Mouse (Mus musculus): ENCODE measurements at regions not wholly inside any gene's neighbourhood (a gene's known extent, or its start where the extent isn't known, plus 50 kb on each side); places are given as distances from the start of the nearest gene placed in this dataset.

DNA sequence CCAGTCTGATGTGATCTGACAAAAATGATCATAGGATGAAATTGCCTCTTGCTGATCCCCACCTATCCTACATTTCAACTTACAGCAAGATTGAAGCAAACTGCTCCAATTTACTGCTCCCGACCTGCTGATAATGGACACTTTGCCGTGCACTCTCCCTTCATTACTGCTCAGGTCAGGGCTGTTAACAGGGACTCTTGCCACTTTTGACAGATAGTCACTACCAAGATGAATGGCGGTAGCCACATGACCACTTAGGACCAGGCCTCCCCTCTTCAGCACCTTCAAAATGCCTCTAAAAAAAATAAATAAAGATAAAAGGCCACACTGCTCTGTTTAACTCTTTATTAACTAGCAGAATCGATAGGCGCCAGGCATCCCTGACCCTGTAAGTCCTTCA is 199.2 kb upstream of the Sp4 start:
- Histone ChIP-seq H3K27ac (no peak overlapping the region), H3K4me3 (no peak overlapping the region)
- no peak for DNase-seq (ENCODE audit: low spot score in 2 of 2)
- no peak for TF ChIP-seq CTCF (conservative IDR thresholded peaks at IDR 0.05)

DNA sequence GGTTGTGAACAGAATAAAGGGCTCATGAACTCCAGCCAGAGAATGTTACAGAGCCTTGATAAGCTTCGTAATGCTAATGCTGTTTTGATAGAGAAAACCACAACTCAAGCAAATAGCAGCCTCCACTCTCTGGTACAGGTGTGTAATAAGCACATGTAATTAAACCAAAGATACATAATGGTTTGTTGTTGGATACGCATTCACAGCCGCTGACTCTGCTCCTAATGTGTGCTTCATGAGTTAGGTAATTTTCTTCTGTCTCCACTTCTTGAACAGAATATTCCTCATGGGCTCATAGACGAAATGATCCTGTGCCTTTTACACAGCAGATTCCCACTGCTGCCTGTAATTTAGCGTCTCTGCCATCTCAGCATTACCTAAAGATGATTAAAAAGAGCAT is 186.8 kb upstream of the Sp4 start:
- DNase-seq (ENCODE audit: low spot score in 2 of 2) = no peak
- TF ChIP-seq CTCF (conservative IDR thresholded peaks at IDR 0.05) = no peak
- H3K4me3 ChIP-seq = no peak overlapping the region
- H3K27ac ChIP-seq = no peak overlapping the region

DNA sequence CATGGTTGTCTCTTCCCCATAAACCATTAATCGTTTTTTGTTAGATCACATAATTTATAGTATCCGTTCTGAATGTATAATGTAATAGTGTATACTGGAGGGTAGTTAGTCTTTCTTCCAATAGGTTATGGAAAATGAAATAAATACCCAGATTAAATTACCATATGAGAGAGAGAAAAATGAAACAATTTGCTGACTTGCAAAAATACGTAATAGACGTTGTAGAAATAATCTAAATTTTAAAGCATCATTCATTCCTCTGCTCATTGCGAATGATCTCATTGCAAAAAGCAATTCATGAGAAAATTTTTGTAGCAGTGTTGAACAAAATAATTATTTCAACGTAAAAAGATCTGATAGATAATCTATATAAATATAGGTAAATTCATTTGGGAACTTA is 185.2 kb upstream of the Sp4 start:
- Histone ChIP-seq H3K27ac (no peak overlapping the region), H3K4me3 (no peak overlapping the region)
- no peak for DNase-seq (ENCODE audit: low spot score in 2 of 2)
- TF ChIP-seq CTCF (conservative IDR thresholded peaks at IDR 0.05) = no peak

DNA sequence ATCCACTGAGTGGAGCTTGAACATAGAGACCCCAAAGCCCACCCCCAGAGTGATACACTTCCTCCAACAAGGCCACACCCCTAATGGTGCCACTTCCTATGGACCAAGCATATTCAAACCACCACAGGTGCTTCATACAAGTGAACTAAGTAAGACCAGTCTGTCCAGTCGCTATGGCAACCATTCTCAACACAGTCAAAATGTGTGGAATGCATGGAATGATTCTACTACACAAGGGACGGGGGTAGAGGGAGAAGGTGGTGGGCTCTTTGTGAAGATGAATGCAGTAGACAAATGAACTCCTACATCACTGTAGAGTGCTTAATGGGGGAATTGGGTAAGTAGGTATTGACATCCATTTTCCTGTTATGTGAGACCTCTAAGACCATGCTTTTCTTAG is 180.1 kb upstream of the Sp4 start:
- TF ChIP-seq CTCF (conservative IDR thresholded peaks at IDR 0.05) = no peak
- H3K4me3 ChIP-seq = no peak overlapping the region
- no peak for DNase-seq (ENCODE audit: low spot score in 2 of 2)
- no peak overlapping the region for H3K27ac ChIP-seq

DNA sequence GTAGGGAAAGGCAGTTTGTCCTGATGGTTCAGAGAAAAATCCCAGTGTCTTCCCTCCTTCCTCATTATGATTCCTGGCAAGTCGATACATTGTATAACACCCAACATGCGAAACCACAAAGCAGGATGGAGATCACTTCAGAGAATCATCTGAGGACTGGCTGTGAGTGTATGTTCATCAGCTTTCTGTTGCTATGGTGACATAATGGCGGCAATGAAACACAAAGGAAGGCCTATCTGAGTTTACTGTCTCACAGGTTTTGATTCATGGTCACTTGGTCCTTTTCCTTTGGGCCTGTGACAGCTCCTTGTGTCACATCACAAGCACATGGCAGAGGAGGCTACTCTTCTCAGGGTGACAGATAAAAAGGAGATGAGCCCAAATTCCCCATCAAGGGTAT is 173.5 kb upstream of the Sp4 start:
- Histone ChIP-seq H3K27ac (no peak overlapping the region), H3K4me3 (no peak overlapping the region)
- DNase-seq (ENCODE audit: low spot score in 2 of 2) = no peak
- no peak for TF ChIP-seq CTCF (conservative IDR thresholded peaks at IDR 0.05)

DNA sequence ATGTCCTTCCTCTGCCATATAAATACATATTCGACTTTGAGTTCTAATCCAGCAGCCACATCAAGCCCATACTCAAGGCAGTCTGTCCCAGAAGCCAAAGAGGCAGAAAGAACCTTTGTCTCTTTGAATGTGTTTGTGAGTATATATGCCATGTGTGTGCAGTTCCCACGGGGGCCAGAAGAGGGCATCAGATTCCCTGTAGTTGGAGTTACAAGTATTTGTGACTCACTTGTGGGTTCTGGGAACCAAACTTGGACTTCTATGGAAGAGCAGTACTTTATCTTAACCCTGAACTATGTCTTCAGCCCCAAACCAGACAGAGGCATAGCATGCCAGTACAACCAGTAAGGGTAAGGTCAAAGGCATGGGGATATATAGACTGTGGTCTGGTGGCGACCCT is 165.6 kb upstream of the Sp4 start:
- H3K27ac ChIP-seq = no peak overlapping the region
- no peak overlapping the region for H3K4me3 ChIP-seq
- TF ChIP-seq CTCF (conservative IDR thresholded peaks at IDR 0.05) = no peak; the same call in 1 of the 2 replicates
- DNase-seq (ENCODE audit: low spot score in 2 of 2) = no peak

DNA sequence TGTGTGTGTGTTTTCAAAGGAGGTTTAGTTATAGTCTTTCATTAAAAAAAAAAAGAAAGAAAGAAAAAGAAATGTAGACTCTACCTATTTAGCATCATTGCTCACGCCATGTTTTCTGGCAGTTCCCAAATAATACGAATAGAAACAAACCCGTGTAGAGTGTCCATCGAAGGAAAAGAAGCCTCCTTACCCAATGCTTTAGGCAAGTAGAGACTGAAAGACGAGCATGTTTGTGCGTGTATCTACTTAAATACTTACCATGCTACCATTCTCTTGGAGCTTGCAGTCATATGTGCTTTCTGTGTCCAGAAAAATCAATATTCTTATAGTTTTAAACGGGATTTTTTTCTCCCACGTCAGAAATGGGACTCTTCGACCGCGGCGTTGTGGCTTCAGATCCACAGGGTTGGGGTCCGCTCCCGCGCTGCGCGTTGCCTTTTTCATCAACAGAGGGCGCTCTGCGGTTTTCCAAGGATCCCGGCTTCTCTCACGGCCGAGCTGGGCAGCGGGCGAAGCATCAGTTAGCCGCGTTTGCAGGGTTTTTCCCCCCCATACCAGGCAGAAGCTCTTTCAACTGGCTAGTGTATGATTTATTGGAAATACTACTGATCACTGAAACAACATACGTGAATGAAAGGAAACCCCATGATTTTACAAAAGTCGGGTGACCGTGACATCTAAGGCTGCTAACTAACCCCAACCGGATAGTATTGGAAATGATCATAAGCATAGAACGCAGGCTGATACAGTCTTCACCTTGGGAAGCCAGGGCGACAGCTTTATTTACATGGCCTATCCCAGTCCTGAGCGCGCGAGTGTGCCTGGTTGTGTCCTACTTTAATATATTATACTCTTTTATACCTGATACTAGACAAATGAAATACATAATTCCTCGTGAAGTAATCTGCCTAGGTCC is 156.5 kb upstream of the Sp4 start:
- H3K27ac ChIP-seq = no peak overlapping the region
- peak; percentile 24 to 68 for DNase-seq (ENCODE audit: low spot score in 2 of 2)
- H3K4me3 ChIP-seq = peak overlapping the region; percentile 25; the same call in 1 of the 2 replicates
- TF ChIP-seq CTCF (conservative IDR thresholded peaks at IDR 0.05) = peak; percentile 90

DNA sequence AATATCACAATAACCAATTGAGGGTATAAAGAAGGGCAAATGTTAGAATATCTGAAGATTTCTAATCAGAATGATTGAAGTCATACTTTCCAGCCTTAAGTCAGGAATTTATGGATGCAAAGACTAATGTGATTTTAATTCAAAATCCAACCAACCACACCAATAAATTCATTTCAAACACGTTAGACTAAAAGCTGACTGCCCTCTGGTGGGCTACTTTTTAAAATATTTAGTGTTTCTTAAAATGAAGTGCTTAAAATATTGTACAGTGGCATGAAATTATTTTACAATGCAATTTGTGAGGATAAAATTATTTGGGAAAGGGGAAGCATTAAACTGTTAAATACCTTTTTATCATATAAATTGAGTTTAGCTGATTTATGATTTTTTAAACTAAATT is 154.4 kb upstream of the Sp4 start:
- TF ChIP-seq CTCF (conservative IDR thresholded peaks at IDR 0.05) = peak; percentile 75
- DNase-seq (ENCODE audit: low spot score in 2 of 2) = peak in 1 of 2 experiments; percentile 13
- H3K27ac ChIP-seq = no peak overlapping the region
- H3K4me3 ChIP-seq = no peak overlapping the region

DNA sequence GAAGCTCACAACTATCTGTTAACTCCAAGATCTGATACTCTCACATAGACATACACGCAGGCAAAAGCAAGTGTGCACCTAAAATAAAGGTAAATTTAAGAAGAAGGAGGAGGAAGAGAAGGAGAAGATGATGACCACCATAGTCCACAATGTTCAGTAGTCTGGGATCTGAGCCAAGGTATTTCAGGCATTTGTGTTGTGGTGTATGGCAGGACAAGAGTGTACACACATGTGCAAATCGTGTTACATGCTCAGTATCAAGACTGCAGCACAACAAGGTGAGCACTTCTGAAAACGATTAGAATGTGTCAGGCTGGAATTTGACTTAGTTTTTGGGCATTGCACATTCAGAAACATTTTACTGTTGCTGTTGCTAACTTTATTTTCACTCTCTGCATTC is 138.4 kb upstream of the Sp4 start:
- Histone ChIP-seq H3K27ac (no peak overlapping the region), H3K4me3 (no peak overlapping the region)
- no peak for TF ChIP-seq CTCF (conservative IDR thresholded peaks at IDR 0.05)
- DNase-seq (ENCODE audit: low spot score in 2 of 2) = no peak

DNA sequence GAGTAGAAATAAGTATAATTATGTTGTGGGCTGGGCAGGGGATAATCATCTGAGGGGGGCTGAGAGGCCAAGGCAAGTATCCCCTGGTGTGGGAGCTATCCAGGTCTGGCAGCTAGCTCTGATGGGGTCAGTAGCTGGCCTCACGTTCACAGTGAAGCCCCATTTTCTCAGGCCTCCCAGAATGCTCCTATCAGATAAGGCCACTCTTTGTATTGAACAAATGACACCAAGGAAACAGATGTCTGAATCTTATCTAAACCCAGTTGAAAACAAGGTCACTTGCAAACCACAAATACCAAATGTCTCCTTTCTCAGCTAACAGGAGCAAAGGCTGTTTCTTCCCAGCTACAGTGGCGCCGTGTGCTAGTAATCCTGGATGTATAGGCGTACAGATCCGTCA is 137.6 kb upstream of the Sp4 start:
- no peak overlapping the region for H3K27ac ChIP-seq
- no peak overlapping the region for H3K4me3 ChIP-seq
- no peak for TF ChIP-seq CTCF (conservative IDR thresholded peaks at IDR 0.05)

DNA sequence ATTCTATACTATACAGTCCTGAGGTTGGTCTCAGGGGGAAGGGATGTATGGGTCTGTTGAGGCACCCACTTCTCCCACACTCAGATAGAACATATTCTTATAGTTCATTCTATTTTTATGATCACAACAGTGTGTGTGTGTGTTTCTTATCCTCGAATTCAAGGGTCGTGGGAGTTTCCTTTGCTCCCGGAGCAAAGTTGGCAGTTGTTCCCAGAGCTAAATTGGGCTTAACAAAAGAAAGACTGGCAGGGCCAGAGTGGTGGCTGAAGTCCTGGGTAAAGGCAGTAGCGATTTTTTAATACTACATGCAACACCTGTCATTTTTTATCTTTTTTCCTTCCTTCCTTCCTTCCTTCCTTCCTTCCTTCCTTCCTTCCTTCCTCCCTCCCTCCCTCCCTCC is 131.5 kb upstream of the Sp4 start:
- DNase-seq (ENCODE audit: low spot score in 2 of 2) = no peak
- H3K4me3 ChIP-seq = no peak overlapping the region
- no peak overlapping the region for H3K27ac ChIP-seq
- no peak for TF ChIP-seq CTCF (conservative IDR thresholded peaks at IDR 0.05)

More for the DNA sequence above, 137.6 kb upstream of the Sp4 start:
- no peak for DNase-seq (ENCODE audit: low spot score in 2 of 2)

DNA sequence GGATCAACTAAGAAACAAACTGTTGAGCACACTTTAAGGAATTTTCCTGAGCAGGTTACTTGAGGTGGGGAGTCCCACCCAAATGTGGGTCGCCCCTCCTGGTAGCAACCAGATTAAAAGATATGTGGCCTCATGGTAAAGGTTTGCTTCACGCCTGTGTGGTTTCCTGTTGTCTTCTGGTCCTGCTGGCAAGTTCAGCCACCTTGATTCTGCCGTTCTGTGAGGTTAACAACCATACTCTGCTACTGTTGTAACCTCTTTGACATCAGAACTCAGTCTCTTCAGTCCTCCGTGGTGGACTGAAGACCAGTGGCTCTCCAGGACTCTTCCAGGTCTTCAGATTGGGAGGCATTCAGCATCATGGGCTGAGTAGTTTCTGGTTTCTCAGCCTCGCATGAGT is 127.1 kb upstream of the Sp4 start:
- no peak overlapping the region for H3K27ac ChIP-seq
- no peak for TF ChIP-seq CTCF (conservative IDR thresholded peaks at IDR 0.05)
- DNase-seq (ENCODE audit: low spot score in 2 of 2) = no peak
- H3K4me3 ChIP-seq = no peak overlapping the region

DNA sequence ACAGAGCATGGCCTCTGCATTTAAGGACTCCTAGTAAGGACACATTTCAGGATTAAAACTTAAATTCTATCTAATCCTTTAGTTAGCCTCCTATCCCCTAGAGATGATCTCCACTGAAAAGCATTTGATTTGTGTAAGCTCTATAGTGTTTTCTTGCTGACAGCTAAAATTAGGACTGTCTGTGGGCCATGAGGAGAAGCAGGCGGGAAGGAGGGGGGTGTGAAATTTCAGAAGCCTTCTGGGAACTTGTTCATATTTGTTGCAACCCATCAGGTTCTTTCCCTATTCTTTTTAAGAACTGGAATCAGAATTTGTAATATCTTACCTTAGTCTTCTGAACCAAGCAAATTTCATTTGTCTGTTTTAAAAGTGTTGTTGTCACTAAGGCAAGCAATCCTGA is 114.7 kb upstream of the Sp4 start:
- no peak overlapping the region for H3K4me3 ChIP-seq
- no peak for TF ChIP-seq CTCF (conservative IDR thresholded peaks at IDR 0.05)
- no peak overlapping the region for H3K27ac ChIP-seq
- no peak for DNase-seq (ENCODE audit: low spot score in 2 of 2)

DNA sequence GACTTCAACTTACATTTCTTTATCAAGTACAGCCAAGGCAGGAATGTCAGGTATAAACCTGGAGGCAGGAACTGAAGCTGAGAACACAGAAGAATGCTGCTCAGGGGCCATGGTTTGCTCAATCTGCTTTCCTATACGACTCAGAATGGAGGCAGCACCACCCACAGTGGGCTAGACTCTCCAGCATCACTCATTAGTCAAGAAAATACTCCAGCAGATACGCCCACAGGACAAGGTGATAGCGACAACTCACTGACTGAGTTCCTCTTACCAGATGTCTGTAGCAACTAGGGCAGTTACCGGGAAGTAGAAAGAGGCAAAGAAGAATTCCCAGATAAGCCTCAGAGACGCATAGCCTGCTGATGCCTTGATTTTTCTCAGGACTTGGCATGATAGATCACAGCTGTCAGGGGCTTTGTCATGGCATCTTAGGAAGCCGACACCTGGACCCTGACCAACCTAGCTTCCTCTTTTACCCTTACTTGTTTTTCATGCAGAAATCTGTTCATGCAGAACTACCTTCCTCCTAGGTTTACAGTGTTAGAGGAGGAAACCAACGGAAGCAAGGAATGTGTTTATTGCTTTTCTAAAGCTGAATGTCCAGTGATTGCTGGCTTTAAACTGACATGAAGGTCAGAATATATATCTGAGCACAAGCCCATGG is 110.7 kb upstream of the Sp4 start:
- Histone ChIP-seq H3K27ac (no peak overlapping the region), H3K4me3 (no peak overlapping the region)
- DNase-seq (ENCODE audit: low spot score in 2 of 2) = no peak
- TF ChIP-seq CTCF (conservative IDR thresholded peaks at IDR 0.05) = no peak

Data from layer of hippocampus, adult 2 months (tissue).